Mouse (Mus musculus): ENCODE measurements at regions not wholly inside any gene's neighbourhood (a gene's known extent, or its start where the extent isn't known, plus 50 kb on each side); places are given as distances from the start of the nearest gene placed in this dataset.

DNA sequence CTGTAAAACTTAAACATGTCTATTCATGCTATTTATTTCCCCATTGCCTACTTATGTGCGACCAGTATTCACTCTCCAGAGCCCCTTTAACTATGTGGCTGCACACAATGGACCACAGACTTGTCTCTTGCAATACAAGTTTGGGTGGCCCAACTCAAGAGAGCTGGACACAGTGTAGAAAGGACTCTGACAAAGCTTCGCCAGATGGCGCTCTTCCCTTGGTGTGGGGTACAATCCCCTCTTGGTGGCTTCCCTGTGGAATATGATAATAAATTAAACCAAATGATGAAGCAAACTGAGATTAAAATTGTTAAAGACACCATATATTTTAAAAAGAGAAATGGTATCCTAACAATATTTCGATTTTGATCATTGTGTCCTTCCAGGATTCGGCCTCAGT lies 302.6 kb upstream of the Ednrb start:
- TF ChIP-seq CTCF (IDR thresholded peaks at IDR 0.05; ENCODE audit: low read depth) (peak; percentile 25; the same call in 1 of the 2 replicates), EP300 (IDR thresholded peaks at IDR 0.05; ENCODE audit: low read depth) (no peak)

Measured in liver, postnatal 0 days (tissue).